Mouse (Mus musculus) C2C12 (cell line): ENCODE measurements around the gene Olfr211. TPM values are rescaled to one million over a fixed set of nuclear protein-coding genes. Genes with fewer than 3 reads are reported as not detected.
"Not testable (repeated sequence)": the region's sequence is repeated elsewhere in the genome, so short reads cannot be mapped to it uniquely, and the experiment has no call there.

Source experiments
- H3K27me3 ChIP-seq: one replicate; pipeline ENCODE4 v1.6.1; 2011; ENCODE audit not compliant: control insufficient read depth, insufficient read depth, insufficient read length
- H3K36me3 ChIP-seq: one replicate; pipeline ENCODE4 v1.6.1; 2011; ENCODE audit not compliant: control insufficient read depth, insufficient read depth
- H3K4me3 ChIP-seq: one replicate; pipeline ENCODE4 v1.5.1; 2011; ENCODE audit warnings: mild to moderate bottlenecking, control low read depth; ENCODE audit not compliant: poor library complexity, insufficient read depth, severe bottlenecking
- H3K79me2 ChIP-seq: one replicate; pipeline ENCODE4 v1.6.1; 2011; ENCODE audit not compliant: control insufficient read depth, insufficient read depth
- H3K79me3 ChIP-seq: one replicate; pipeline ENCODE4 v1.6.1; 2011; ENCODE audit warnings: low read depth, control low read depth
- H3ac ChIP-seq: one replicate; pipeline ENCODE3; 2011; ENCODE audit warnings: low read depth; ENCODE audit not compliant: control insufficient read depth, insufficient read length
- CEBPB ChIP-seq: IDR thresholded peaks from one replicate; pipeline ENCODE4 v1.6.1; 2011; ENCODE audit warnings: low read depth, mild to moderate bottlenecking, control low read depth, moderate library complexity
- CTCF ChIP-seq: IDR thresholded peaks from one replicate; pipeline ENCODE4 v1.5.1; 2011; ENCODE audit not compliant: control insufficient read depth, insufficient read depth, insufficient read length
- FOSL1 ChIP-seq: IDR thresholded peaks from one replicate; pipeline ENCODE4 v1.8.0; 2011; ENCODE audit warnings: mild to moderate bottlenecking, low read length; ENCODE audit not compliant: poor library complexity, insufficient read depth, severe bottlenecking
- MAX ChIP-seq: IDR thresholded peaks from one replicate; pipeline ENCODE4 v1.6.1; 2011; ENCODE audit warnings: mild to moderate bottlenecking, control low read depth
- MYOD1 ChIP-seq: IDR thresholded peaks from one replicate; pipeline ENCODE4 v1.6.1; 2011; ENCODE audit warnings: low read depth; ENCODE audit not compliant: control insufficient read depth, insufficient read length
- MYOG ChIP-seq: IDR thresholded peaks from one replicate; pipeline ENCODE4 v1.6.1; 2011; ENCODE audit not compliant: control insufficient read depth, insufficient read length; ENCODE audit errors: extremely low read depth
- USF1 ChIP-seq: IDR thresholded peaks from one replicate; pipeline ENCODE4 v1.6.1; 2011; ENCODE audit warnings: low read depth, mild to moderate bottlenecking, control low read depth, moderate library complexity
- polyA plus RNA-seq: library from polyadenylated mRNA; unstranded; fragments of >200 nt; fragmentation: generic; extraction: Trizol; gene quantifications from one replicate; pipeline ENCODE4 v1.2.1, GENCODE M21; 2012; ENCODE audit warnings: missing spikeins

Gene Olfr211
- polyA plus RNA-seq, 1 experiment = not detected

- Histone ChIP-seq H3K4me3 (no peak overlapping the region), H3K27me3 (no peaks in the 10 kb centered on the region), H3K79me3 (no peaks in the 10 kb centered on the region), H3K79me2 (no peaks in the 10 kb centered on the region), H3ac (no peak overlapping the region), H3K36me3 (no peaks in the 10 kb centered on the region)
- TF ChIP-seq MAX (no peak), CEBPB (no peak), CTCF (no peak), MYOD1 (no peak), USF1 (no peak), FOSL1 (no peak), MYOG (no peak)
These were observed 4.9 kb downstream of the Olfr211 start for GRCm38 (mm10) chr6:116493742-116494141.

DNA sequence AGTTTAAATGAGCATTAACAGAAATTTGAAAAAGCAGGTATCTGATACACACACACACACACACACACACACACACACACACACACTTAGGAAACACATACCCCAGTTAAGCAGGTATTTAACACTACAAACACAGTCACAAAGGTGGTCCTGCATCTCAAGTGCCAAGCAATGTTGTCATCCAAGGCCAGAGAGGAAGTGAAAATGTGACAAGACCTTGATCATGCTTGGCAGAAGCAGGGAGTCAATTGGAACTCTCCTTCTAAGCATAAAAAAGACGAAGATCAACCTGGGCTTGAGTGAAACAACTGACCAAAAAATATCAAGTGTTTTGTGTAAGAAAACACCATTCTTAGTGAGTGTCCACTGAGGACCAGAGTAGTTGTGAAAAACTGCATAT is 7.1 kb downstream of the Olfr211 start:
- no peak overlapping the region for H3ac ChIP-seq

GRCm38 (mm10) chr6:116506302-116507003 is 17.6 kb downstream of the Olfr211 start, which contains the start of gene Olfr212:
TSS of gene Olfr212 (plus strand) at chr6:116506516.
- H3ac ChIP-seq, H3K79me2 ChIP-seq, H3K79me3 ChIP-seq, H3K4me3 ChIP-seq, H3K27me3 ChIP-seq, H3K36me3 ChIP-seq: not testable (repeated sequence)

More for the DNA sequence above, 7.1 kb downstream of the Olfr211 start:
- TF ChIP-seq CTCF = no peak
- Histone ChIP-seq H3K4me3 (no peak overlapping the region), H3K27me3 (no peaks in the 10 kb centered on the region), H3K36me3 (no peaks in the 10 kb centered on the region), H3K79me3 (no peaks in the 10 kb centered on the region), H3K79me2 (no peaks in the 10 kb centered on the region)

DNA sequence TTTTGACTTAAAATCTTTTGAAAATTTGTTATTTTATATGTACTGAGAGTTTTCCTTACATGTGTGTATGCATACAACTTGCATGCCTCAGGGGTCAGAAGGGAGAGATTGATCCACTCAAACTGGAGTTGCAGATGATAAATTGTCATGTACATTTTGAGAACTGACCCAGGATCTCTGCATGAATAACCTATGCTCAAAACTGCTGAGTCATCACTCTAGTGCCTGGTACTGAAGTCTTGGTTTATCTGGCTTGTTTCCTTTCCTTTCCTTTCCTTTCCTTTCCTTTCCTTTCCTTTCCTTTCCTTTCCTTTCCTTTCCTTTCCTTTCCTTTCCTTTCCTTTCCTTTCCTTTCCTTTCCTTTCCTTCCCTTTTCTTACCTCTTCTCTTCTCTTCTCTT is 25.9 kb downstream of the Olfr211 start:
- Histone ChIP-seq H3K27me3 (peaks cover 4% of the 10 kb centered on the region), H3K36me3 (no peaks in the 10 kb centered on the region), H3K79me2 (no peaks in the 10 kb centered on the region), H3ac (no peak overlapping the region), H3K79me3 (no peaks in the 10 kb centered on the region), H3K4me3 (no peak overlapping the region)
- TF ChIP-seq CTCF = no peak
- no peak for TF ChIP-seq MAX
- no peak for TF ChIP-seq MYOD1
- no peak for TF ChIP-seq FOSL1
- TF ChIP-seq USF1 = no peak
- no peak for TF ChIP-seq MYOG
- no peak for TF ChIP-seq CEBPB

GRCm38 (mm10) chr6:116538156-116538555 is 49.3 kb downstream of the Olfr211 start, which contains the start of gene Olfr213:
TSS of gene Olfr213 (plus strand) at chr6:116538456.
- H3K4me3 ChIP-seq = no peak within 1 kb of the TSS
- H3K36me3 ChIP-seq = no peaks in the 10 kb centered on the region
- H3K79me2 ChIP-seq = no peaks in the 10 kb centered on the region
- H3ac ChIP-seq = no peak within 1 kb of the TSS
- TF ChIP-seq CTCF = no peak
- no peak for TF ChIP-seq MYOG
- no peak for TF ChIP-seq CEBPB
- no peak for TF ChIP-seq MYOD1
- TF ChIP-seq MAX = no peak
- TF ChIP-seq FOSL1 = no peak
- no peak for TF ChIP-seq USF1
- H3K79me3 ChIP-seq = no peaks in the 10 kb centered on the region
- H3K27me3 ChIP-seq = no peaks in the 10 kb centered on the region

DNA sequence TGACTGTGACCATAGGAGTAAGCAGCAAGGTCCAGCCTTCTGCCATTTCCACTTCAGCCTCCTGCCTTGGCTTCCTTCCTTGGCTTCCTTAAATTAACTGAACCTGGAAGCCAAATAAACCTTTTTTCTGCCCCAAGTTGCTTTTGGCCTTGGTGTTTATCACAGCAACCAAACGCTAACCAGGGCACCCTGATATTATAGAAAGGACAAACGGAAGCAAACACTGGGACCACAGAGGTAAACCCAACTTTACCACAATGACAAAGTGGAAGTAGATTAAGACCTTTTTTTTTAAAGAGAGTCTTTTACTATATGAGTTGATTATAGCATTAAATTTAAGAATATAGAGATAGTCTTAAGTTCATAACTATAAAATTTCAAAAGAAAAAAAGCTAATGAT is 53.6 kb downstream of the Olfr211 start:
- no peaks in the 10 kb centered on the region for H3K79me3 ChIP-seq
- no peak overlapping the region for H3ac ChIP-seq
- H3K79me2 ChIP-seq = no peaks in the 10 kb centered on the region
- H3K36me3 ChIP-seq = no peaks in the 10 kb centered on the region
- H3K4me3 ChIP-seq = no peak overlapping the region
- TF ChIP-seq CTCF (no peak), MYOG (no peak), USF1 (no peak), MYOD1 (no peak), CEBPB (no peak), MAX (no peak), FOSL1 (no peak)
- no peaks in the 10 kb centered on the region for H3K27me3 ChIP-seq

Other genes with a start within 250 kb of the Olfr211 start
- gene Zfand4, start 224.9 kb upstream of the Olfr211 start, polyA plus RNA-seq = 0.99 TPM
- 21.2 TPM for gene March8, start 151.1 kb upstream of the Olfr211 start, polyA plus RNA-seq
- gene Alox5, start 27.9 kb upstream of the Olfr211 start, polyA plus RNA-seq = 7.1 TPM
- gene Olfr212, start 17.4 kb downstream of the Olfr211 start, polyA plus RNA-seq = 0.01 TPM
- not detected for gene Olfr213, start 49.4 kb downstream of the Olfr211 start, polyA plus RNA-seq
- gene Gm5580, start 62.0 kb downstream of the Olfr211 start, polyA plus RNA-seq = 0.25 TPM
- not detected for gene Olfr214, start 65.1 kb downstream of the Olfr211 start, polyA plus RNA-seq
- 0.01 TPM for gene Olfr215, start 95.1 kb downstream of the Olfr211 start, polyA plus RNA-seq
- gene Zfp422, start 139.9 kb downstream of the Olfr211 start, polyA plus RNA-seq = 7.5 TPM
- 0.46 TPM for gene Depp1, start 161.5 kb downstream of the Olfr211 start, polyA plus RNA-seq
- 0.21 TPM for gene Rassf4, start 184.9 kb downstream of the Olfr211 start, polyA plus RNA-seq
- gene Tmem72, start 227.8 kb downstream of the Olfr211 start, polyA plus RNA-seq = 0.06 TPM